Mouse (Mus musculus) heart, adult 2 months (tissue): Measurements from ENCODE around the gene 1700029P11Rik. TPM values are rescaled to one million over a fixed set of nuclear protein-coding genes. Genes with fewer than 3 reads are reported as not detected.

Experiments
- DNase-seq, 2 experiments: peaks; one replicate each; pipeline ENCODE4 v3.0.0; 2021
- H3K27ac ChIP-seq: fragments of 200-600 bp; 2 replicates; pipeline ENCODE4 v1.8.1; 2022
- H3K27me3 ChIP-seq: fragments of 200-500 bp; 2 replicates; pipeline ENCODE4 v1.6.1; 2012; ENCODE audit warnings: mild to moderate bottlenecking, low read length, inconsistent platforms, mixed read lengths; ENCODE audit not compliant: control insufficient read depth, insufficient read depth
- H3K36me3 ChIP-seq: fragments of 200-500 bp; 2 replicates; pipeline ENCODE4 v1.6.1; 2012; ENCODE audit warnings: low read length, inconsistent platforms; ENCODE audit not compliant: control insufficient read depth, insufficient read depth
- H3K4me1 ChIP-seq: fragments of 200-500 bp; 2 replicates; pipeline ENCODE4 v1.6.1; 2011; ENCODE audit warnings: low read length; ENCODE audit not compliant: control insufficient read depth, insufficient read depth
- H3K4me3 ChIP-seq: fragments of 200-600 bp; 2 replicates; pipeline ENCODE4 v1.8.1; 2022
- H3K79me2 ChIP-seq: fragments of 200-500 bp; replicated peaks from 2 replicates; pipeline ENCODE4 v1.6.1; 2012; ENCODE audit warnings: mild to moderate bottlenecking, inconsistent platforms, low read length, moderate library complexity, mixed read lengths; ENCODE audit not compliant: control insufficient read depth, insufficient read depth
- H3K9ac ChIP-seq: fragments of 200-500 bp; 2 replicates; pipeline ENCODE4 v1.6.1; 2012; ENCODE audit warnings: low read depth, mild to moderate bottlenecking, control low read depth, inconsistent platforms, low read length, mixed read lengths
- CTCF ChIP-seq: fragments of 200-600 bp; IDR thresholded peaks from 2 replicates; pipeline ENCODE4 v1.8.1; 2022; ENCODE audit warnings: antibody characterized with exemption, mild to moderate bottlenecking, moderate library complexity
- EP300 ChIP-seq: fragments of 200-500 bp; IDR thresholded peaks from 2 replicates; pipeline ENCODE4 v1.6.1; 2011; ENCODE audit warnings: low read depth, low read length, control low read depth; ENCODE audit not compliant: insufficient read depth
- POLR2A ChIP-seq: fragments of 200-500 bp; IDR thresholded peaks from 2 replicates; pipeline ENCODE4 v1.6.1; 2011; ENCODE audit warnings: mild to moderate bottlenecking, low read depth, low read length, control low read depth; ENCODE audit not compliant: insufficient read depth
- WGBS: fragments of 180-500 bp; shearing (Covaris S2); methylation state at CpG from one replicate; pipeline ENCODE4 v1.1.7; 2018; 5-methylcytosine and 5-hydroxymethylcytosine counted together
- intact Hi-C: fragments of 180-260 bp; cut with DNase I; formaldehyde crosslinking; loops from one replicate; pipeline ENCODE4 v1.15.1; 2025
- long read RNA-seq: library from polyadenylated mRNA; stranded (forward); transcript quantifications from one replicate; pipeline ENCODE4 v2.0.0, GENCODE M21; 2021
- polyA plus RNA-seq: library from polyadenylated mRNA; depleted of rRNA; stranded (reverse); fragments of >200 nt; gene quantifications from 2 replicates; pipeline ENCODE4 v1.2.3, GENCODE M21; 2012; rRNA removed
- total RNA-seq, 2 experiments: library from RNA; stranded (reverse); gene quantifications; 2 replicates each; pipeline ENCODE4 v1.2.3; 2021

1700029P11Rik gene
- total RNA-seq (not detected), polyA plus RNA-seq (not detected in 2 replicates)
- long read RNA-seq, result 0 reads

GRCm38 (mm10) chr15:81980321-81980720 is at the start of gene 1700029P11Rik:
TSS of gene 1700029P11Rik (plus strand) at chr15:81980540.
- intact Hi-C loops, result no loop called here
- TF ChIP-seq POLR2A (no peak), CTCF (no peak), EP300 (no peak)
- Histone ChIP-seq H3K27ac (no peak within 1 kb of the TSS), H3K4me1 (no peaks in the 10 kb centered on the region), H3K79me2 (no peaks in the 10 kb centered on the region), H3K27me3 (no peaks in the 10 kb centered on the region), H3K36me3 (no peaks in the 10 kb centered on the region), H3K9ac (no peak within 1 kb of the TSS), H3K4me3 (no peak within 1 kb of the TSS)
- no peak for DNase-seq
- WGBS, result 89% methylated on average over 23 of the region's 23 CpGs

GRCm38 (mm10) chr15:81932951-81933470 is 47.3 kb upstream of the 1700029P11Rik start:
- no peak overlapping the region for H3K9ac ChIP-seq
- H3K27me3 ChIP-seq, result no peaks in the 10 kb centered on the region
- no peak overlapping the region for H3K4me3 ChIP-seq
- no peak overlapping the region for H3K27ac ChIP-seq
- TF ChIP-seq CTCF (no peak), POLR2A (no peak), EP300 (no peak)
- H3K36me3 ChIP-seq, result no peaks in the 10 kb centered on the region
- WGBS, result 37% methylated on average over 12 of the region's 12 CpGs
- H3K4me1 ChIP-seq, result peaks cover 2% of the 10 kb centered on the region; the same call in 1 of the 2 replicates
- no peaks in the 10 kb centered on the region for H3K79me2 ChIP-seq
- intact Hi-C loops, result no loop called here
- DNase-seq, result no peak

GRCm38 (mm10) chr15:81933986-81934385 is 46.4 kb upstream of the 1700029P11Rik start:
- WGBS, result 81% methylated on average over 1 of the region's 1 CpGs
- Histone ChIP-seq H3K27me3 (no peaks in the 10 kb centered on the region), H3K4me3 (no peak overlapping the region), H3K9ac (no peak overlapping the region), H3K4me1 (peaks cover 3% of the 10 kb centered on the region), H3K79me2 (no peaks in the 10 kb centered on the region), H3K27ac (no peak overlapping the region), H3K36me3 (no peaks in the 10 kb centered on the region)
- TF ChIP-seq POLR2A (no peak), CTCF (no peak), EP300 (no peak)
- intact Hi-C loops, result no loop called here
- DNase-seq, result no peak

GRCm38 (mm10) chr15:81935869-81936637 is 44.3 kb upstream of the 1700029P11Rik start:
- Histone ChIP-seq H3K79me2 (no peaks in the 10 kb centered on the region), H3K27me3 (no peaks in the 10 kb centered on the region), H3K4me3 (peak overlapping the region; percentile 50; the same call in 1 of the 2 replicates), H3K27ac (peak overlapping the region; percentile 88), H3K9ac (peak overlapping the region; percentile 25), H3K36me3 (no peaks in the 10 kb centered on the region), H3K4me1 (peaks cover 6% of the 10 kb centered on the region)
- 56% methylated on average over 7 of the region's 7 CpGs for WGBS
- TF ChIP-seq POLR2A, result no peak
- no peak for TF ChIP-seq EP300
- no peak for TF ChIP-seq CTCF
- DNase-seq, result no peak
- intact Hi-C loops, result no loop called here

GRCm38 (mm10) chr15:81936679-81937078 is 43.7 kb upstream of the 1700029P11Rik start, which contains the start of gene Csdc2:
TSS of gene Csdc2 (plus strand) at chr15:81936759.
- no peaks in the 10 kb centered on the region for H3K36me3 ChIP-seq
- H3K4me3 ChIP-seq, result peak within 1 kb of the TSS; percentile 50
- TF ChIP-seq EP300 (peak; percentile 6; the same call in 1 of the 2 replicates), CTCF (peak; percentile 26; the same call in 1 of the 2 replicates), POLR2A (peak; percentile 61; the same call in 1 of the 2 replicates)
- H3K4me1 ChIP-seq, result peaks cover 6% of the 10 kb centered on the region
- H3K27me3 ChIP-seq, result no peaks in the 10 kb centered on the region
- peak; percentile 64 to 70 for DNase-seq
- intact Hi-C loops, result no loop called here
- no peaks in the 10 kb centered on the region for H3K79me2 ChIP-seq
- H3K9ac ChIP-seq, result peak within 1 kb of the TSS; percentile 32
- peak within 1 kb of the TSS; percentile 88 for H3K27ac ChIP-seq
- WGBS, result 3% methylated on average over 12 of the region's 12 CpGs
